Mouse (Mus musculus) B cell, adult 2 months (primary cell): ENCODE measurements around the gene Trp53.

Experiments used
- DNase-seq, 2 experiments: peaks; one replicate each; pipeline ENCODE4 v3.0.0; 2022

The Trp53 gene

DNA sequence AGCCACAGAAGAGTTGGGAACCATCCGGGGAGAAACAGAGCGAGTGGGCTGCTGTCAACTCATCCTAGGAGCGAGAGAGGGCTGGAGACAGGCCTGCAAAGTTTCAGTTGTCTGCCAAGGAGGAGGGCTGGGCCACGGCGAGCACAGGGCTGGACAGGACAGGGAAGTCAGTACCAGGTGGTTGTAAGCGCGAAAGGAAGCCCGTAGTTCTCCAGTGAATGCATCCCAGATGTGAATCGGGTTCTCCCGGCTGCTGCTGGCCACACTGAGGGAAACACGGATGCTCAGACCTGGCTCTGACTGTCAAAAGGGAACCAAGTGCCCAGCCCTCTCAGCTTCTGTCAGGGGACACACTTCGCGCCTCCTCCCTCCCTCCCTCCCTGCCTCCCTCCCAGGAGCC lies 16.8 kb upstream of the Trp53 start:
- no peak for DNase-seq

DNA sequence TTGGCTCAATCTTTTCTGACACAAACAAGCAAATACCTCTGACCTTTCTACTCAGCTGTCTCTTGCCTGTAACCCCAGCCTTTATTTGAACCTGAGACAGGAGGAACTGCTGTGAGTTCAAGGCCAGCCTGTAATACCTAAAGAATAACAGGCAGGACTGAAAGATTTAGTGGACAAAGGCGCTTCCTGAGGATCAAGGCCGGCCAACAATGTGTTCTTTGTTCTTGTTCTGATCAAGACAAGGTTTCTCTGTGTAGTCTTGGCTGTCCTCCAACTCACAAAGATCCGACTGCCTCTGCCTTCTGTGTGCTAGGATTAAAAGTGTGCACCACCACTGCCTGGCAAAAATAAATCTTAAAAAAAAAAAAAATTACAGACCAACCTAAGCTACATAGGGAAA lies 15.8 kb upstream of the Trp53 start:
- DNase-seq, result no peak

DNA sequence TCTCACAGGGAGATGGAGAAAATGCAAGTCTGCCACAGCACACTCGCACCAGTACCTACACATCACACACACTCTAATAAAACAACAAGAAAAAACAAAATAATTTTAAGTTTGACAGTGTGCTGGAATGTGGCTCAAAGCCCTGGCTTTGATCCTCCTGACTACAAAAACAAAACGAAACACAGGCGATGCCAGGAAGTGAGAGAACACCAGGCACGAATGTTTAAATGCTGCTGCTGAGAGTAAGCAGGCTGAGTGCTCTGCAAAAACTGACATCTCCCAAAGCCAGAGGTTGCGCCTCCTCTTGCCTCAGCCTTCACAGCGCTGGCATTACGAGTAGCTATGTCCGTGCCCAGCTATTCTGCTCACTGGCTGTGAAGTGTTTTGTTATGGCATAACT lies 15.0 kb upstream of the Trp53 start:
- no peak for DNase-seq

DNA sequence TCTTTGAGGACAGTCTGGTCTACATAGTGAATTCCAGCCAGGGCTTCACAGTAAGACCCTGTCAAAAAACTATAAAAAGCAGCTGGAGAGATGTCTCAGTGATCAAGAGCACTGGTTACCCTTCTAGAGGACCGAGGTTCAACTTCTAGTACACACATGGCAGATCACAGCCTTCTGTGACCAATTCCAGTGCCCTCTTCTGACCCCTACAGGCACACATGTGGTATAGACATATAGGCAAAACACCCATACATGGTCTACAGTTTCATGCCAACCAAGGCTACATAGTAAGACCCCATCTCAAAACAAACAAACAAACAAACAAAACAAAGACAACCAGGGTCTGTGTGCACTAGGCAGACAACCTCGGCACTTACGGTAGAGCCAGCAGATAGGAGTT lies 4.9 kb upstream of the Trp53 start:
- DNase-seq, result peak; percentile 37 to 47

DNA sequence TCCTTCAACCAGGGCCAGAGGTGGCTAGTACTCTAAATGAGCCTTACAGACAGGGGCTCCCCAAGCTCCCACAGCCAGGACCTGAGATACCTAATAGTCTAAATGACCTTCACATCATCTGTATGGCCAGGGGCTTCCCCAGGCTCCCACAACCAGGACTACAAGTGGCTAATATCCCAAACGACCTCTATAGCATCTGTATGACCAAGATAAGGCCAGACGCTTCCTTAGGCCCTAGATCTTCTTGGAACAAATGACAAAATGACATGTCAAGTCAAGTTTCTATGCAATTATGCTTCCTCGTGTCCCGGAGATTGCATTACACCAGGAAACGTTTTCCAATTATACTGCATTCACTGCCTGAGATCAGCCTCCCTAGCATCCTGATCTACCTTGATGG lies 3.9 kb upstream of the Trp53 start:
- no peak for DNase-seq

DNA sequence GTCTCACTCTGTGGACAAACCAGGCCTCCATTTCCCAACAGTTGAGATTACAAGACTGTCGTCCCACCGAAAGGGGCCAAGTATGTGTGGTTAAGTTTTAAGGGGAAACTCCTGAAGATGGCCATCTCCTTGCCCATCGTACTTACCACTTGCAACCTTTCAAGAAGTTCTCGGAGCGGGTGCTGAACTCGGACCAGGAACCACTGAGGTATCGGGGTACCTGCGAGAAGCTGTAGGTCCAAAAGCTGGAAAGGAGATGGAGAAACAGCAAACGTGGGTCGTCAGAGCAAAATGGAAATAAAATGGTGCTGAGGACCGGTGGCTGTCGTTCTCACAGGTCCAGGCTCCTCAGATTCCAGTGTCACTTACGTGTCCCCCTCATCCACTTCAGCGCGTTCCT lies 1.9 kb upstream of the Trp53 start:
- no peak for DNase-seq

DNA sequence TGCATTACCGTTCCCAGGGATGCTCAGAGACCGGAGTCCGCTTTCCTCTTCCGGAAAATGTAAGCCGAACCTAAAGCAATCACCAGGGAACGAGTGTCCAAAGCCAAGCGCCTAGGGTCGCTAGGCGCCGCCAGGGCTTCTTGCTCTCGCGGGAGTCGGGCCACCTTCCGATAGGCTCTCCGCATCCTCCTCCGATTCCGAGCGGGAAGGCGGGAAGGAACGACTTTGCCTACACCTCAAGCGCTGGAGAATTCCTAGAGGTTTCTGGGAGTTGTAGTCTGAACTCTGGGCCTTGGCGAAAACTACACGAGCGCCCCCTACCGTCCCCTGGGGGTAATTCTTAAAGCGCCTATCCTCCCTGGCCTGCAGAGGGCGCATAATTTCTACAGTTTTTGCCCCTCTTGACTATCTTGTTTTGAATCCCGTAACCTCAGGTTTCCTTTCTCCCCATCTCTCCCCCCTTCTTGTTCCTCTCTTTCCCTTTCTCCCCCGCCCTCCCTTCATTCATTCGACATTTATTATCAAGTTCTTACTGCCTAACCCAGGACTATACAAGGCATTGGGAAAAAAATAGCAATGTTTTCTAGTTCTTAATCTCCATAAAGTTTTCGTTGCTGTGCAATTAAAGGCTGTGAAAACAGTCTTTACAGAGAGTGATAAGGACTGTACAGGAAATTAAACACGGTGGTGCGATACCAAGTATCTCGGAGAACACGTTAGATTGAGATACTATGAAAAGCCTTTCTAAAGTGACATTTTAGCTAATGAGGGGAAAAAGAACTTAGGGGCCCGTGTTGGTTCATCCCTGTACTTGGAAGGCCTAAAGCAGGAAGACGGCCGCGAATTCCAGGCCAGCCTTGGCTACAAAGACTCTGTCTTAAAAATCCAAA lies 786 bp upstream of the Trp53 start:
- peak; percentile 98 for DNase-seq

DNA sequence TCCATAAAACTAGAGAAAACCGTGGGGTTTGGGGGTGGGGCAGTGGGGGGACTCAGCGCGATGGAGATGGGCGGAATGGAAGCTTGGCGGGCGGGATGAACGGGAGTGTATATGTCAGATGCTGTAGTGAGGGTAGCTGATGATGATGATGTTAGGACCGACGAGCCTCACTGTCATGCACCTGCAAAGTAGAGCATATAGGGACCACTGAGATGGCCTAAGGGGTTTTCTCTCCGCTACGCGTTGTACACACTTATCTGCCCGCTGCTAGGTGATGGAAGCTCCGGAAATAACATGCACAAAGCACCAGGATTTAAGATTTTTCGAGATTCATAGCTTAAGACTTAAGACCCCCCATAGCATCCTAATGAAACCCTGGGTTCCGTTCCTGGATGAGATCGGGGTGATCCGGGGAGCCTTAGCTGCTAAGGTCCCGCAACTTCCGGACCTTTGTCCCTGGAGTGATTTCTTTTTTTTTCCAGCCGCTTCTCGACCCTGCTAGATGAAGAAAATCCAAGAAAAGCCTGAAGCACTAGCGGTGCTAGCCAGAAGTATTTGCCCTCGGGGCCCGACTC lies 500 bp downstream of the Trp53 start:
- DNase-seq, result no peak

DNA sequence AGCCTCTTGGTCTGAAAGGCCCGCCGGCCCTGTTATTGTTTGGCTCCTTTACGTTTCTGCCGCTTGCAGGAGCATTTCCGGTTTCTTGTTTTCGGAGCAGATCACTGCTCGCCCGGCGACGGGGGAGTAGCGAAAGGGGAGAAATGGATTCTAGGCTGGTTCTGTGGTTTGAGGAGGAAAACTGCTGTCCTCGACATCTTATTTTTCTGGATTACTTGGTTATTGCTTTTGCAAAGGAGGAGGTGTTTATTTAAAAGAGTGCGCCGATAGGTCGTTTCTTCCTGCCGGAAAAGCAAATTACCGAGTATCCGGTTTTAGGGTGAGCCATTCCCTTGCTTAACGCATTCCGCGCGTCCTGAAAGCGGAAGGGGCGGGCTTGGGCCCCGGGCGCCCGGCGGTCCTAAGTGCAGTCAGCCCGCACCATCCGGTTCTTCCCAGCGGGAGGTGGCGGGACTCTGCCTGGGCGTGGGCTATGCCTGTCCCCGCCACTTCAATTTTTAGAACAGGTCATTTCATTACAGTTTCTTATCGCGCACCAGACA lies 1.1 kb downstream of the Trp53 start:
- peak; percentile 84 to 86 for DNase-seq

DNA sequence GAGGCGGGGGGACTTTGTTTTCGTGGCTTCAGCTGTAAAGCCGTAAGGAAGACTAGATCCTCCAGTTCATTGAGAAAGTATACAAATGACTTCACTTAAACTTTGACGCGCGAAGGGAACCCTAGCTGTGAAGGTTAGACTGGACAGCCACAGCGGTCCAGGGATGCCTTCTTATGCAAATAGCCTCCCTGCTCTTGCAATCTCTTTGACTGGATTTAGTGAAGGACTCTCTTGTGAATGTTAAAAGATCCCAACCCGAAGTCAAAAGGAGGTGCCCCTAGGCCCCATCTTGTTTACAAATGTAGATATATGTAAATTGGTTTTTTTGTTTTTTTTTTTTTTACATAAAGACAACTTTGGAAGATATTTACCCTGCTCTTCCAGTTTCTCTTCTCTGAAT lies 1.7 kb downstream of the Trp53 start:
- DNase-seq, result no peak

DNA sequence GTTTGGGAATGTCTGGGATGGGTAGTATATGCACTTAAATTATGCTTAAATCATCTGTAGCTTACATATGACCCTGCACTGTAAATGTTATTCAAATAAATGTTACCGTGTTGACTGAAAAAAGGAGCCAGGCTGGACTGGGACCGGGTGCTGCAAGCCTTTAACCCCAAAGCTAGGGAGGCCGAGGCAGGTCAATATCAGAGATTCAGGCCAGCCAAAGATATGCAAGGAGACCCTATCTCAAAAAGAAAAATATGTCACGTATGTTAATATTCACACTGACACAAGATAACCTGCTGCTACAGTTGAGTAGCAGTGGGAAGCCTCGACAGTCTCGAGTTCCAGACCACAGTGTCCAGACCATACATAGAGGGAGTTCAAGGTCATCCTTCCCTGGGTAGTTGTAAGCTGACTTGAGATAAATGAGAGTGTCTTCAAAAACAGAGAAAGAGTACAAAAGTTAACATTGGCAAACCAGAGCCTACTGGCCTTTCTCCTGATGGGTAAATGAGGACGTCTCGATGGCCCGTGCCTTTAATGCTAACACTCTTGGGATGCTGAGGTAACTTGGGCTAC lies 2.2 kb downstream of the Trp53 start:
- DNase-seq, result no peak

DNA sequence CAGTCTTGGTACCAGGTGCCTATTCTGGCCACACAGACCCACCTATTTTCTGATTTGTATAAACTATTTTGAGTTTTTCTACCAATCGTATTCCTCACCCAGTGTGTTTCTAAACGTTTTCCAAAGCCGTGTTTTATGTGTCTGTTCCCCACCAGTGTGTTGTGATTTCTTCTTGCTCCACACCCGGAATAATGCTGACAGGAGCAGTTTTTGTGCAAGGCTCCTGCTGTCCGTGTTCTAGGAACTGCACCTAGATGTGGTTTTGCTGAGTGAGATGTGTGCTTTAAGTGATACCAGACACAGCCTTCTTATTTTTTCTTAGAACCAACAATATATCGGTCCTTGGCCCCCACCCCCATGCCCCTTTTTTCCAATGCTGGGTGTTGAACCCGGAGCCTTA lies 3.8 kb downstream of the Trp53 start:
- no peak for DNase-seq

DNA sequence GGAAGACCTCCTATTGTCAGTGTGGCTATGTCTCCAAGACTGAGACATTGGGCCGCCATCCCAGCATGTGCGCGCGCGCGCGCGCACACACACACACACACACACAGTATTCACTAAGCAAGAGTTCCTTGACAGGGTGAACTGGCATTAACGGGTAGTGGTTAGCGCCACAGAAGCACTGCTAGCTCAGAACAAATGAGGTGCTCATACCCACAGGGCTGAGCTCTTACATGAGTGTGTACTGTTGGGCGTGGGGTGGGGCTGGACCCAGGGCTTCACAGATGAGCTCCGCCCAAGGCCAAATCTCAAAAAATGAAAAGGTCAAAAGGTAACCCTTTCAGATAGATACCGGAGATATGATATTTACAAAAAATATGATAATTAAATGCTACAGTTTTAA lies 4.8 kb downstream of the Trp53 start:
- no peak for DNase-seq

DNA sequence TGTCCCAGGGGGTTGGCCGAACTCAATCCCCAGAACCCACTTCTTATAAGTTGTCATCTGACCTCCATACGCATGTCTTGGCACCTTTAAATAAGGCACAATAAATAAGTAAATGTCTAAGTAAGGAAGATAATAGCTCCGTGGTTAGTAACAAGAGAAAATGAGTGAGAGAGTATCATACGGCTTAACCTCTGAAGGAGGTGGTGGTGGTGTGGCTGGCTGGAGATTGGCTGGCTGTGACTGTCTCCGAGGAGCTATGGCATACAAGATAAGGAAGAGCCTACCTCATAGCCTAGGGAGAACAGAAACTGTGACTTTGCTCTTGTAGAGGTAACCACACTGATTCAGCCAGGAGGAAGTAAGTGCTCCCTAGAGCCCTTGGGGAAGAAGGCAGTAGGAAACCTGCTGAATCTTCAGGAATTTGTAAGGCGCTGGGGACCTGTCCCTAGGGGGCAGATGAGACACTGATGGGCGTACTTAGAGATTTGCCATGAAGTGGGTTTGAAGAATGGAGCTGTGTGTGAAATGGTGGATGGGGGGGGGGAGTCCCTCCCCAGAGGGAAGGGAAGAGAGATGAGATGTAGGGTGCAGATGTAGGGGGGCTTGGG lies 5.7 kb downstream of the Trp53 start:
- DNase-seq, result no peak

DNA sequence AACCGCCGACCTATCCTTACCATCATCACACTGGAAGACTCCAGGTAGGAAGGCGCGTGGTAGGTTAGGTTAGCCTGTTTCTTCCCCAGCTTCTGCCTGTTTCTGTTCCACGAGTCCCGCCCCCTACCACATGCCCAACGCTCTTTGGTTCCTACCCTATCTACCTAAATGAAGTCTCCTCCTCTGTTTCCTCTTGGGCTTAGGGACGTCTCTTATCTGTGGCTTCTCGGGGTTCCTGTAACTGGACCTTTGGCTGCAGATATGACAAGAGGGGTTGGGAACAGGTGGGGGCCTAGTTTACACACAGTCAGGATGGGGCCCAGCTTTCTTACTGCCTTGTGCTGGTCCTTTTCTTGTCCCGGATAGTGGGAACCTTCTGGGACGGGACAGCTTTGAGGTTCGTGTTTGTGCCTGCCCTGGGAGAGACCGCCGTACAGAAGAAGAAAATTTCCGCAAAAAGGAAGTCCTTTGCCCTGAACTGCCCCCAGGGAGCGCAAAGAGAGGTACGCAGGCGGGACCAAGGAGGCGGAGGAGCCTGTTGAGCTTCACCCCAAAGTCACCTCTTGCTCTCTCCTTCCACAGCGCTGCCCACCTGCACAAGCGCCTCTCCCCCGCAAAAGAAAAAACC lies 9.2 kb downstream of the Trp53 start:
- DNase-seq, result no peak

DNA sequence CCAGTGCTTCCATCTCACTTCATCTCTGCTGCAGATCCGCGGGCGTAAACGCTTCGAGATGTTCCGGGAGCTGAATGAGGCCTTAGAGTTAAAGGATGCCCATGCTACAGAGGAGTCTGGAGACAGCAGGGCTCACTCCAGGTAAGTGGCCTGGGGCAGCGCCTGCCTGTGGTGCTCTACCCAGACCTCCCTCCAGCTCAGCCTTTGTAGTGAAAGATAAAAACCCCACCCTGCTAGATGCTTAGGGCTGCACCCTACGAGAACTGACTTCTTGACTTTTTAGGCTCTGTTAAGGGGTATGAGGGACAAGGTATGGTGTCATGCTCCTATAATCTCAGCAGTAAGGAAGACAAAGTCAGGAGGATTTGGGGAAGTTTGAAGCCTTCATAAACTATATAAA lies 10.5 kb downstream of the Trp53 start:
- no peak for DNase-seq

DNA sequence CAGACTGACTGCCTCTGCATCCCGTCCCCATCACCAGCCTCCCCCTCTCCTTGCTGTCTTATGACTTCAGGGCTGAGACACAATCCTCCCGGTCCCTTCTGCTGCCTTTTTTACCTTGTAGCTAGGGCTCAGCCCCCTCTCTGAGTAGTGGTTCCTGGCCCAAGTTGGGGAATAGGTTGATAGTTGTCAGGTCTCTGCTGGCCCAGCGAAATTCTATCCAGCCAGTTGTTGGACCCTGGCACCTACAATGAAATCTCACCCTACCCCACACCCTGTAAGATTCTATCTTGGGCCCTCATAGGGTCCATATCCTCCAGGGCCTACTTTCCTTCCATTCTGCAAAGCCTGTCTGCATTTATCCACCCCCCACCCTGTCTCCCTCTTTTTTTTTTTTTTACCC lies 11.3 kb downstream of the Trp53 start:
- DNase-seq, result no peak

DNA sequence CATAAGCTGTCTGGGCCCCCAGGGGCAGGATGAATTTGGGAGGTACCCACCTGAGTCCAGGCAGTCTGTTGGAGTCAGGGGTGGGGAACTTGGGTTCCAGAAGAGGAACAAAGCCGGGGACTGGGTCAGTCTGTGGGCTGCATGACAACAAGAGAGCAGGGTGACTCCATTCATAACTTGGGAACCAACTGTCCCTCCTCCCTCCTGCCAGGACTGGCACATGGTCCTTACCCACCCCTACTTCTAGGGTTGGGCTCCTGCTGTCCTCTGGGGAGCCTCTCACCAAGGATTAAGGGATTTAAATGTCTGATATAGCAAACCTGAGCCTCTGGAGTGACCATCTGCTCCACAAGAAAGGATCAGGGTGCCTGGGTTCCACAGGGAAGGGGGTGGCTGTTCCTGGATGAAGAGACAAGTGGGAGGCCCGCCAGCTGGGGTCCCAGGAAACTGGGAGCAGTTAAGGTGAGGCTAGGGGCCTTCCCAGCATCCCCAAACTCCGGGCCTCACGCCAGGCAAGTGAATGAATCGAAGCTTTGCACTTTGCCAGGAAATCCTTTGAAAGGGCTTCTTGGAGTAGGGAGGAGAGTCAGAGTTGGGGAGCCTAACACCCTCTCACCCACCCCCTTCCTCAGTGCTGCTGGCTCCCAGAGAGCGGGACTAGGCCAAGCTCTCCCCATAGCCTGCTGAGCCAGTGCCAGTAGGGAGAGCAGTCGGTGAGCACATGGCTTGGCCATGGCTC lies 11.9 kb downstream of the Trp53 start:
- DNase-seq, result no peak

DNA sequence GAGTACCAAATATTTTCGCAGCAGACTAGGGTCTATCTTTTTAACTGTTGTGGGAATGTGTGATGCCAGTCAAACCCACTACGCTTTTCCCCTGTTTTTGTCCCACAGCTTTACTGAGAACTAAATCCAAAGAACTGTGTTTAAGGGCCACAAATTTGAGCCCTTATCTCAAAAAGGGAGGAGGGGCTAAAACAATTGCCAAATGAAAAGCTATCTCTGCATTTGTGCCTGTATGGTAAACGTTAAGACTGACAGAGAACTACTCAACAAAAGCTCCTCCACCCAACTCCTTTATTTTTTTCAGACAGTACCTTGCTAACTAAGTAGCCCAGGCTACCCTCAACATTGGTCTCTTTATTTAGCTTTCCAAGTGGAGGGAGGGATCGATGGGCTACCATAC lies 12.6 kb downstream of the Trp53 start:
- DNase-seq, result no peak

DNA sequence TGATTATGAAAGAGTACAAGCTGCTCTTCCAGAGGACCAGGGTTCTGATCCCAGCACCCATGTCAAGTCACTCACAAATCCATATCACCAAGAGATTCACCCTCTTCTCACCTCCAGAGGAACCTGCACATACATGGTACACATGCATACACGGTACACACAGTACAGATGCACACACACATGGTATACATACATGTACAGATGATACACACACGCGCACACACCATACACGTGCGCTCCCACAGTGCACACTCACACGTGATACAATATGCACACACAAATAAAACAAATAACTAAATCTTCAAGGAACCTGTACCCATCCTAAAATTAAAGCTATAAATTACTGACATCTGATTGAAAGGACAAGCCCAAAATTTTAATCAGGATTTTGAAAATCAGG lies 14.7 kb downstream of the Trp53 start:
- no peak for DNase-seq

DNA sequence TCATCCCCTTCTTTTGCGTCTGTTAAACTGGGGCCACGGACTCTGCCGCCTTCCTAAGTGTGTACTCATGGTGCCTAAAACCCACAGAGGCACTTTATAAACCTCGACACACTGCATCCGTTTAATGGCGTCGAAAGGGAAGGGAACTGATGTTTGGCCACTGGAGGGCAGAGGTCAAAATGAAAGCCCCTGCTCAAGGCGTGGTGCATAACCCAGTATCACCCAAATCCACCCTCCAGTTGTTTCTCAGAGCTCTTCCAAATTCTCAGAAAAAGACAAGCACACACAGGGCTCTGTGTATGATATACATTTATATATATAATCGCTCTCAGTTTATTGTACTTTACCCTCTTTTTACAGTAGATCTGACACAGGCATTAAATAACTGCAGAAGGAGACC lies 19.3 kb downstream of the Trp53 start:
- DNase-seq, result no peak

DNA sequence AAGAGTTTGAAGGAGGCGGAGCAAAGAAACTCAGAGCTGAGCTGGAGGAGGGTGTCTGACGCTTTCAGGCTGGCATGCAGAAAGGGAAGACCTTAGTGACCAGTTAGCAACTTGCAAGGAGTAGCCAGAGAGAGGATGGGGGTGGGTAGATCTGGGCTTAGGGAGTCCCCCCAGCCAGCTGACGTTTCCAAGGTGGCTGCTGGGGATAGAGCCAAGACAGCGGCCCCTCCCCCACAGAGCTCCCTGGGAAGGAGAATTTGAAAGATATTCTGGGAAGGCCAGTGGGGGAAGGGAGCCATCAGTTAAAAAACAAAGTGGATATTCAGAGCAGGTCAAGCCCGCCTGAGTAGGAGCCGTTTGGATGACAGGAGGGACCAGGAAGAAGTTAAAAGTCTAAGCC lies 19.9 kb downstream of the Trp53 start:
- no peak for DNase-seq

DNA sequence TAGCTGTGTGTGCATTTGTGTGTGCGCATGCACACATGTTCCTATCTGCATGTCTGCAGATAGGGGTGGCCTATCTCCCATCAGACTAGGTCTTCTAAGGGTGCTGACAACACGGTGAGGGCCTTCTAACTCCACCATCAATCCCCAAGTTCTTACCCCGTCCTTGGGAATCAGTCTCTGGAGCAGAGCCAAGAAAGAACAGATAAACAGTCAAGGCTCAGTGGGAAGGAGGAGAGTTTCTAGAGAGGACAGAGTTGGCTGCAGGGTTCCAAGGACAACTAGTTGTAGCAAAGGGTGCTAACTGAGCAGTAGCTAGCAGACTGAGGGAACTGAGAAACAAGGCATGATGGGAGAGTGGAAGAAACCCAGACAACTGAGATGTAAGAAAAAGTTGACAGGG lies 21.6 kb downstream of the Trp53 start:
- no peak for DNase-seq
